Mouse (Mus musculus) urinary bladder, adult 2 months (tissue): ENCODE measurements around the gene Knop1. TPM values are rescaled to one million over a fixed set of nuclear protein-coding genes. Genes with fewer than 3 reads are reported as not detected.

ENCODE experiments used
- DNase-seq: peaks from one replicate; pipeline ENCODE4 v3.0.0; 2022; ENCODE audit warnings: low spot score
- polyA plus RNA-seq: library from polyadenylated mRNA; depleted of rRNA; stranded (reverse); fragments of >200 nt; gene quantifications from 2 replicates; pipeline ENCODE4 v1.2.3, GENCODE M21; 2012; rRNA removed

The Knop1 gene
- polyA plus RNA-seq, 1 experiment: 22.0 TPM

GRCm38 (mm10) chr7:118798105-118798570 lies 57.9 kb downstream of the Knop1 start:
- no peak for DNase-seq

GRCm38 (mm10) chr7:118797600-118797999 lies 58.5 kb downstream of the Knop1 start:
- DNase-seq: no peak

- no peak for DNase-seq
Observed at GRCm38 (mm10) chr7:118796838-118797237, 59.2 kb downstream of the Knop1 start.

- DNase-seq: no peak
Observed at GRCm38 (mm10) chr7:118795779-118796178, 60.3 kb downstream of the Knop1 start.

- no peak for DNase-seq
Observed at GRCm38 (mm10) chr7:118793899-118794298, 62.2 kb downstream of the Knop1 start.

Other genes starting within 250 kb of the Knop1 start
- 126 and 128 TPM in 2 replicates for gene Gde1, start 150.5 kb downstream of the Knop1 start, polyA plus RNA-seq
- 9.1 and 11.7 TPM in 2 replicates for gene Ccp110, start 143.7 kb downstream of the Knop1 start, polyA plus RNA-seq
- gene Vps35l, start 116.0 kb downstream of the Knop1 start, polyA plus RNA-seq: 48.9 and 54.2 TPM in 2 replicates
- gene Iqck, start 502 bp downstream of the Knop1 start, polyA plus RNA-seq: 2.8 and 4.3 TPM in 2 replicates
- gene Gprc5b, start 139.0 kb upstream of the Knop1 start, polyA plus RNA-seq: 20.9 and 23.1 TPM in 2 replicates